Mouse (Mus musculus) mesoderm, embryonic 11.5 days (tissue): Measurements from ENCODE around the gene Atp6v1g2.

ENCODE experiments used
- DNase-seq: peaks from one replicate; pipeline ENCODE4 v3.0.0-alpha.2; 2012; ENCODE audit warnings: low read depth, low spot score

The Atp6v1g2 gene

DNA sequence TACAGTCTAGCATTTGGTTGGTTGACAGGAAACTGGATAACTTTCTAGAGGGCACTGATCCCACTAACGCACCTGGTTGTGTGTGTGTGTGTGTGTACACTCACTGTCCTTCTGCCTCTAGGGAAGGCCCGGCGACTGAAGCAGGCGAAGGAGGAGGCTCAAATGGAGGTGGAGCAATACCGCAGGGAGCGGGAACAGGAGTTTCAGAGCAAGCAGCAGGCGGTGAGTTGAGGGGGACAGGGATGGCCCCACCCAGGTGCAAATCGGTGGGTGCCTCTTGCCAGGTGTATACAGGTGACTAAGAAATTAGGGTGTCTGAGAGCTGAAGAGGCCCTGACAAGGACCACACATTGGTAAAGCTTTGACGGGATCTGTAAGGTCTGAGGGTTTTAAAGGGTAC lies 3.5 kb downstream of the Atp6v1g2 start:
- DNase-seq = no peak

DNA sequence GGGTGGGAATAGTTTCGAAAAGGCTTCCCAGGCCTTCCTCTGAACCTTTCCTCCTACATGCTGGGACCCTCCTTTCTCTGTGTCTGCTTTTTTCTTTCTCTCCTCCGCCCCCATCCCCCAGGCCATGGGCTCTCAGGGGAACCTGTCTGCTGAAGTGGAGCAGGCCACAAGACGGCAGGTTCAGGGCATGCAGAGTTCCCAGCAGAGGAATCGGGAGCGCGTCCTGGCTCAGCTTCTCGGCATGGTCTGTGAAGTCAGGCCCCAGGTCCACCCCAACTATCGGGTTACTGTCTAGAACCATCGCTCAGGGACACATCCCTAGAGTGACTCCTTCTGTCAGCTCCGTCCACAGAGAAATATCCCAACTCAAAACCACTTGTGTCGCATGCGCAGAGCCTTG lies 4.0 kb downstream of the Atp6v1g2 start:
- DNase-seq = no peak

DNA sequence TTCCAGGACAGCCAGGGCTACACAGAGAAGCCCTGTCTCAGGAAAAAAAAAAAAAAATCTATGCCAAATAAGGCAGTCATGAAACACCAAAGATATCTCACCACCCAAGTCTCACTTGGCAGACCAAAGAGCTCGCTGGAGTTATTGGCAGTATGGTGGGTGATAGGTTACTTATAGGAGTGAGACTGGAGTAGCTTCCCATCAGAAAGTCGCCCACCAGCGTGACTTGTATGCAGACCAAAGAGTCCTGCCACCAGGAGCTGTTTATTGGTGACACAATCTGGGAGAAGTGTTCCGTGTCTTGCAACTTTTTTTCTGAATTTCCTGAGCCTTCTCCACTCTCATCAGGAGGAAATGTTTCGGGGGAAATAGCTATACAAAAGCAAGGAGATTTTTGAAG lies 6.2 kb downstream of the Atp6v1g2 start:
- DNase-seq = no peak

DNA sequence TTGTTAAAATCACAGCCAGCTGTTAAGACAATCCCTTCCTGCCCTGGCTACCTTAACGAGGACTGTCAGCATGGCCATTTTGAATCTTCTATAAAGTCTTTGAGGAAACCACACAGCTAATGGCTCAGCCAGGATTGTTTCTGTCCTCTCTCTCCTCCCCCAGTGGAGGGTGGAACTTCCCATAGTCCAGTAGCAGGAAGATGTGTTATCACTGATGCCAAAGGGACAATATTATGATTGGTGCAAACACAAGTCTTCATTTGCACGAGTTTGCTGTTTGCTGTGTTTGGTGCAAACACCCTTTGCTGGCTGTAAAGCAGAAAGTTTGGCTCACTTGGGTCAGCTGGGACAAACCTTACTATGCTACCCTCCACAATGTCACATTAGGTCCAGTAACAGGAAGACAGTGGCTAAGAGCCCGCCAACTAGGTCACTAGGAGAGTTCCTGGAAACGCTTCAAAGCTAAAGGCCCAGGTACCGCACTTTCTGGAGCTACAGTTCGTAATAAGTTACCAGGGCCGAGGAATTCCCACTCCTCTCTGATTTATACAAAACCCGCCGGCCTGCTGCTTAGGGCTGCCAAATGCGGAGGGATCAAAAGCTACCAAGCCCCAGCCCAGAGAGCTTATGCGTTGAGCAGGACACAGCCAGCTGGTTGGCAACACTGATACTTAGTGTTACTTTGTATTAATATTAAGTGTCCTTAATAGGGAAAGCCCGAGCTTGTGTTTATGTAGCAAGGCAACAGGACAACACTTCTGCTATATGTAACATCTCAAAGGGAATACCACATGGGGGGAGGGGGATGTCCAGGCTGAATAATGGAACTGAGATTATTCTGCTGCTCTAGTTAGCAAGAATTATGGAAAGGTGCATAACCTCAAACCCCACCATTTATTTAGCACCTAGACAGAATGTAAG lies 7.2 kb downstream of the Atp6v1g2 start:
- DNase-seq = no peak

DNA sequence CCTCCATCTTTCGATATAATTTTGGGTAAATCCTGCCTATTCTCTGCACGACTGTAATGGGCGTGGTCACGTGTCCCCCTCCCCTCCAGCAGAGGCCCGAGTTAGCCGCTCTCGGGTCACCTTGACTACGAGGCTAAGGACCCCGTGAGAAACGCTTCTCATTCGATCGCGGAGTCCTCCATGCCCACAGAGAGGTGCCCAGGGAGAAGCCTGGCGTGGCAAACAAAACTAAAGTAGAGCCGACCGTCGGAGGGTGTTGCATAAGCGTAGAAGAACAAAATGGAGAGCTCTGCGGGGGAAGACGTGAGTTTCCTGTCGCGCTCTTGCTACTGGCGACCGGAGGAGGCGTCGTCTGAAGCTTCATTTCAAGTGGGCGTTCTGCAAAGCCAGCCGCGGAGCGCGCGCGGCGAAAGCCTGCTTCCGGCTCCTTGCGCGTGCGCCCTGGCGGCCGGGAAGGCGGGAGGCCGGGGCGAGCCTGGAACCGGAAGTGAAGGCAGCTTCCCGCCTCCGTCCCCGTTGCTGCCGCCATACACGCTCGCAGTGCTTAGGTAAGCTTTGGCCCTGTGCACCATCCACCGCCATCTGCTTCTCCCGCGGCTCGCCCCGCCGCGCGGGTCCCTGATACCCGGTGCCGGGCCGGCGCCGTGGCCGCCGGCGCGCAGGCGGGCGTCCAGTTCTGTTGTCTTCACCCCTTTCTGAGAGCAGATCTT lies 8.0 kb downstream of the Atp6v1g2 start, which contains the start of gene Ddx39b:
Ddx39b (plus strand) TSS at position 442 of the 710 bp plus-strand sequence.
- DNase-seq = peak; percentile 96

DNA sequence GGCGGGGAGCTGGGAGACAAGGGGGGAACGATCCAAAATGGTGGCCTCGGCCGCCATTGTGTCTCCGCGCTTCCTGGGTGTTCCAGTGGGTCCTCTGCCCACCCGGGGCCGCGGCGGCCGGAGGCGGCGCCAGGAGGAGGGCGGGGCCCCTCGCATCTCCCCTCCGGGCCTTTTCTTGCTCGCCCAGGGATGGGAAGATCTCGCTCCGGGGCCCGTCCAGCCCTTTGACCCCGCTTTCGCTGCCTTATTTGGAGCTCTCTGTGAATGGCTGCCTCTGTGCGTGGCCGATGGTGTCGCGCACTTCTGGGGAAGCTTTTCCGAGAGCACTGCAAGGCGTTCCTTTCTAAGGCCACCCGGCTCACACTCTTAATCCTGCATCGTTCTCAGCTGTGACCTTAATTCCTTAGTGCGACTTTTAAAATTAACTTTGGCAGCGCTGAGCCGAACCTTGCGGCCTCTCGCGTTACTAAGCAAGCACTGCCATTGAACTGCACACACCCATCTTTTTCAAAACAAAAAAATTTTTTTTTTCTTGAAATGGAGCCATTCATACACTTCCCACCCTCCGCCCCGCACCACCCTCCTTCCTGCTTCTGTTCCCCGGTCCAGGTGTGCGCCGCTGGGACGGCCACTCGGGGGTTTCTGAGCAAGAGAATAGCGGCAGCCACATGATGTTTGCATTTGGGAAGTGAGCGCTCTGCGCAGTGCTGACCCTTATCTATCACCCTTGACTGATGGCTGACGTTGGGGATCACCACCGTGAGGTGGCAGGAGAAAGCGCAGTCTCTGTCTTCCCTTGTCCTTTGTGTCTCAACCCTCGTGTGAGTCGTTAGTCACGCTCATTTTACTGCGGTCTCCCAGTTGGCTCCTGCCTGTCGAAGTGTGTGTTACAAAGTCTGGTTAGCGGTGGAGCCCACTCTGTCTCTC lies 8.8 kb downstream of the Atp6v1g2 start:
- peak; percentile 89 for DNase-seq

DNA sequence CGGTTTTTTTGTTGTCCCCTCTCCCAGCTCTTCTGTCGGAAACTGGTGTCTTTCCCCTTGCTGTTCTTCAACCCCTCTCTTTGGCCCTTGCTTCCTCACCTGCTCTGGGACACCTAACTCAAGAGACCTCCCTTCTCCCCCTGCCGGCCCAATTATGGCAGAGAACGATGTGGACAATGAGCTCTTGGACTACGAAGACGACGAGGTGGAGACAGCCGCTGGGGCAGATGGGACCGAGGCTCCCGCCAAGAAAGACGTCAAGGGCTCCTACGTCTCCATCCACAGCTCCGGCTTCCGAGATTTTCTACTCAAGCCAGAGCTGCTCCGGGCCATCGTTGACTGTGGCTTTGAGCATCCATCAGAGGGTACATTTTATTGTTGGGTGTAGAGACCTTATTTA lies 9.6 kb downstream of the Atp6v1g2 start:
- no peak for DNase-seq

DNA sequence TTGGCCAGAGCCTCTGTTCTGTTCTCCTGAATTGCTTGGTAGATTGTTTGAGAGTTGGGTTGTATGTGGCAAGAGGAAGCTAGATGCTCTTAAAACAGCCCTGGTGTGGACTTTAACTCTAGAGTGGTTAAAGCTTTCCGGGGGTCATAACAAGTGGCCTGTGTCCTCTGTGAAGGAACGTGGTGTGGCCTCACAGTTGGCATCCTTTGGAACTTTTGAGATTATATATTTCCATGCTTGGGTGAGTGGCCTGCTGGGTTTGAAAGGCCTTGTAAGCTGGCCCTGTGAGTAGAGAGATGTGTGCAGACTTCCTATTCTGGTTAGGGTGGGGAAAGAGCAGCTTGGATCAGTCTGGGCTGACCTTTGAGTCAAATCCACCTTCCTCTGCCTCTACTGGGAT lies 11.5 kb downstream of the Atp6v1g2 start:
- DNase-seq = no peak

DNA sequence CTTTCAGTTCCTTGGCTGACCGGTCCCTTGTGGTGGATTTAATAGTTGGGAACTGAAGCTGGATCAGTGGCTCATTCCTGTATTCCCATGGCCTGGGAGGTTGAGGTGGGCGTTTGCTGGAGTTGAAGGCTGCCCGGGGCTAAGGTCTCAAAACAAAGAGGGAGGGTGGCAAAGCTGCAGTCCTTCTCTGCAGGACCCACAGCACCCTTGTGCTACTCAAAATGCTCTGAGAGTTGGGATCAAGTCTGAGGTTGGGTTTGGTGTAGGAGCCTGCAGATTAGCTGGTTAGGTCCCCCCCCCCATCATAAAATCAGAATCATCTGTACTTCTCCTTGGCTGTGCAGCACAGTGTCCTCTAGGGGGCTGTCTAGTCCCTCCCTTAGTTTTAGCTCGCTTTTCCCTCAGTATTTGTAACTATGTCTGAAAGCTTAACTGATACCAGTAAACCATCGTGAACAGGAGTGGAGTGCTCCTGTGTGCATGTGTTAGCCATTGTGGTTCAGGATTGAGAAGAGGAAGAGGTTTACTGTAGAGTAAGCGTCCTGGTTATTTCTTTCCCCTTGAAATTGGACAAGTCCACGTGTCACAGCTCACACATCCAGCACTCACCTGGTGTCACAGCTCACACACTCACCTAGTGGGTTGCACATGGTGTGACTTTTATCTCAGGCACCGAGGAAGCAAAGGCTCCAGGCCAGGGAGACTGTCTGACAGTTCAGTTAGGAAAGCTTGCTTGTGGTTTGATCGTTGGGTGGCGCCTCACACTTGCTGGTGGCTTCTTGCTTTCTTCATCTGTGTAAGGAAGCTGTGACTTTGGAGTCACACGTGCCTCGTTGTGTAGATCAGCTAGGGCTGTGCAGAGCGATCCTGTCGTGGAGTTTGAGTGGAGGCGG lies 12.5 kb downstream of the Atp6v1g2 start:
- DNase-seq = no peak

DNA sequence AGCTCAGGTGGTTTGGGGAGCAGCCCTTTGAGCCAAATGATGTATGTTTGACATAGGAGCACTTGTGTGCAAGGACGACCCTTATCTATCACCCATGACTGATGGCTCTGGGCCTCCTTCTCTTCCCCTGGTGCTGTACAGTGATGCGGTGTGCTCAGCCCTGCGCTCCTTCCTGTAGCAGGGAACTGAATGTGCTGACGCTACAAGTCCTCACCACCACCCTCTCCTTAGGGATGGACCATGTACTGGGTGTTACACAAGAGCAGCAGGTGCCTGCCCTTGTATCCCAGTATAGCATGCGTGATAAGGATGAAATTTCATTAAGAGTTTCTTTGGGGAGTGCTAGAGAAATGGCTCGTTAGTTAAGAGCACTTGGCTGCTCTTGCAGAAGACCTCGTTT lies 13.7 kb downstream of the Atp6v1g2 start:
- no peak for DNase-seq

DNA sequence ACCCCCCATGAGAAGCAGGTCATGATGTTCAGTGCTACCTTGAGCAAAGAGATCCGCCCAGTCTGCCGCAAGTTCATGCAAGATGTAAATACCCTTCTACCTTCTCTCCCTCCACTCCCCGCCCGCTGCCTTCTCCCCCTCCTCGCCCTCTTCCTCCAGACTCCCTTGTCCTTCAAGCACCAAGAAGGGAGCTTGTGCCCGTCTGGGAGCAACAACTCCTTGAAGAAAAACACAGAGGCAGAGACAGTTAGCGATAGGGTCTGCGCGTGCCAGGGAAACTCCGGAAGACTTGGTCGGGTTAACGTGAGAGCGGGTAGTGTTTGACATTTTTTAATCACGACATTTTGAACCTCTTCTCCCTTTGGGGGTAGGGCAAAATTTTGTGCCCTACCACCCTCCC lies 15.5 kb downstream of the Atp6v1g2 start:
- no peak for DNase-seq

DNA sequence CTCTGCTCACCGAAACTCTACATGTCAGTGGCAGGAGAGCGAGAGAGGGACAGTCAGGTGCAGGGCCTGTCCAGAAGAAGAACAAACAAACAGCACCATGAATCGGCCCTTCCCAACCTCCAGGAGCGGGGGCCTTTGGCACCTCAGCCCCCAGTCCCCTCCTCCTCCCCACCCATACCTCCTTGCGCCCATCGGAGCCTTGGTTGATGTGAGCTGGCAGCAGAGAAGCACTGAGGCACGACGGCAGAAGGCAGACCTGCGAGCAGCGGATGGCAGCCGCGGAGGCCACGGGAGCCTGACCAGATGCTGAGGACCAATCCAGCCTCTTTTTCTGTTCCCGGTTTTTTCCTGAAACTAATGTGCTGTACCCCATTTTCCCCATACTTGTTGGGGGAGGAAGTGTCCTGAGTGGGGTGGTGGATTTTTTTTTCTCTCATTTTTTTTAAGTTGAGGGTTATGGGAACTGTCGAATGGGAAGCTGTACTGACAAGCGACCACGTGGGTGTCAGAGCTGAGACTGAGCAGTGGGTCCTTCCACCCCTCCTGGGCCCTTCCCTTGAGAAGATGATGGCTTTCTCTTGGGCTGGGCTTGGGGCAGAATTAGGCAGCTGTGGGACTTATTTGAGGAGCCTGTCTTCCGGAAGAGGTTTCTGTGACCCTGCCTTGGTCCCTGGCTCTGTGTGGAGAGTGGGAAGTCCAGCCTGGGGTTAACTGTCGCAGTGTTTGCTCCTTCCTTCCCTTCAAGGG lies 16.2 kb downstream of the Atp6v1g2 start:
- DNase-seq = no peak

DNA sequence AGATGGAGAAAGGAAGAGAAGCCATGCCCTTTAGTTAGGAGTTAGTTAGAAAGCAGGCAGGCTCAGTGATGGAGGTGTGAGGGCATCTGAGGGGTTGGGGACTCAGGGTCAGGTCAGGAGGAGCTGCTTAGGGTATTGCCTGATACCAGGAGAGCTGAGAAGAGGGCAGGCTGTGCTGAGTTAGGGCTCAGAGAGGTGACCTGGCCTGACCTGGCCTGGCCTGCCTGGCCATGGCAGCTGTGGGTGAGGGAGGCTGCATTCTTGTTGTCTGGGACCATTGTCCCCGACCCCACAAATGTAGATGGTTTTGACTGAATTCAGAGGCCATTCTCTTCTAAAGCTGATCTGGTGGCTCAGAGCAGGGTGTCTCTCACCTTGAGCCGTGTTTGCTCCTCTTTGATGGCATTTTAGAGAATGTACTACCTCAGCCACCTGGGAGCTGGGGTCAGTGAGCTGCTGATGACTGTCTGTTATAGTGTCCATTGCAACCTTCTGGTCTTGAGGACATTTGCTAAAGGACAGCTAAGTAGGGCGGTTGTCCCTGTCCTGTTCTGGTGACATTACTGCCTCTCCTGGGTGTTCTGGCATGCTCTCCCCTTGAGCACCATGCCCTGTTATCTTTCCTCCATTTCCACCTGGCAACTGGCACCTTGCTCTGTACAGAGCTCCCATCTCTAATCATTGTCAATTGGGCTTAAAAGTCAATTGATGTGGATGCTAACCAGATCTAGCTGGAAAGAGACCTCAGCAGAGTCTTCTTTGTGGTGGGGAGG lies 17.1 kb downstream of the Atp6v1g2 start:
- no peak for DNase-seq

DNA sequence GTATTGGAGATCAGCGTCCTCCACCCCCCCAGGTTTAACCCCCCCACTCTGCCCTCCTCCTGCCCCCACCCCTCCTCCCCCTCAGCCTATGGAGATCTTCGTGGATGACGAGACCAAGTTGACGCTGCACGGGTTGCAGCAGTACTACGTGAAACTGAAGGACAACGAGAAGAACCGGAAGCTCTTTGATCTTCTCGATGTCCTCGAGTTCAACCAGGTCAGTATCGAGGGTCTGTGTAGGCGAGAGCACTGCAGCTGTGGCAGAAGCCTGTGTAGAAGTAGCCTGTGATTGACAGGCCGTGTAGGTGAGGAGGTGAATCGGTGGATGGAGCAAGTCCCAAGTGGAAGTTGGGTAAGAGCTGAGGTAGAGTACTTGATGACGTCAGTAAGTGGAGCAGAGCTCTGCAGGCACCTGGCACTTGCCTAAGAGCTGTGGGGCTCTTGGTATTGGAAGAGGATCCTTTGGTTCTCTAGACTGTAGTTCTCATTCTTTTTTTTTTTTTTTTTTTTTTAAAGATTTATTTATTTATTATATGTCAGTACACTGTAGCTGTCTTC lies 17.8 kb downstream of the Atp6v1g2 start:
- no peak for DNase-seq

DNA sequence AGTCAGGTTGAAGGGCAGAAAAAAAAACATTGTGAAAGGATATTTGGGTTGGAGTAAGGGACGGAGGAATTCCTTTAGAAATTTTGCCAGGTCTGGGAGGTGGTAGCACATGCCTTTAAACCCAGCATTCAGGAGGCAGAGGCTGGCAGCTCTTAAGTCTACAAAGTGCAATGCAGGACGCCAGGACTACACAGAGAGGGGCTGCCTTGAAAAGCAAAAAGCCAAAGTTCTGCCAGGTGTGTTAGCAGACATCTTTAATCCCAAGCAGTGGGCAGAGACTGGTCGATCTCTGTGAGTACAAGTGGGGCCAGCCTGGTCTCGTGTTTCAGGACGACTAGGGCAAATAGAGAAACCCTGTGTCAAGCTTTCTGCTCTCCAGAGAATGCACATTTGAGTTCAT lies 18.5 kb downstream of the Atp6v1g2 start:
- DNase-seq = no peak

DNA sequence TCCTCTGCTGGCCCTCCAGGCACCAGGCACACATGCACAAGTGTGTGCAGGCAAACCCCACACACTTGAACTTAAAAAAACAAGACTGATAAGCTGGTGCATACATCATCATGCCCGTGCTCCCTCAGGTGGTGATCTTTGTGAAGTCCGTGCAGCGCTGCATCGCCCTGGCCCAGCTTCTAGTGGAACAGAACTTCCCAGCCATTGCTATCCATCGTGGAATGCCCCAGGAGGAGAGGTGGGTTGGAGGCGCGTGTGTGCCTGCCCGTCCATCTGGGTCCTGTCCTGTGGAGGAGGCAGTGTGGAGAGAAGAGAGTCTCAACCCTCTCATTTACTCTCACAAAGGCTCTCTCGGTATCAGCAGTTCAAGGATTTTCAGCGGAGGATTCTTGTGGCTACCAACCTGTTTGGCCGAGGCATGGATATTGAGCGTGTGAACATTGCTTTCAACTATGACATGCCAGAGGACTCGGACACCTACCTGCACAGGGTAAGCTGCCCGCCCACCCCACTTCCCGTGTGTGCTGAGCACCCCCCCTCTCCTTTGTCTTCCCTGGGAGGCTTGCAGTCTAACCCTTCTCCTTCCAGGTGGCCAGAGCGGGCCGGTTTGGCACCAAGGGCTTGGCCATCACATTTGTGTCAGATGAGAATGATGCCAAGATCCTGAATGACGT lies 19.3 kb downstream of the Atp6v1g2 start:
- DNase-seq = no peak

DNA sequence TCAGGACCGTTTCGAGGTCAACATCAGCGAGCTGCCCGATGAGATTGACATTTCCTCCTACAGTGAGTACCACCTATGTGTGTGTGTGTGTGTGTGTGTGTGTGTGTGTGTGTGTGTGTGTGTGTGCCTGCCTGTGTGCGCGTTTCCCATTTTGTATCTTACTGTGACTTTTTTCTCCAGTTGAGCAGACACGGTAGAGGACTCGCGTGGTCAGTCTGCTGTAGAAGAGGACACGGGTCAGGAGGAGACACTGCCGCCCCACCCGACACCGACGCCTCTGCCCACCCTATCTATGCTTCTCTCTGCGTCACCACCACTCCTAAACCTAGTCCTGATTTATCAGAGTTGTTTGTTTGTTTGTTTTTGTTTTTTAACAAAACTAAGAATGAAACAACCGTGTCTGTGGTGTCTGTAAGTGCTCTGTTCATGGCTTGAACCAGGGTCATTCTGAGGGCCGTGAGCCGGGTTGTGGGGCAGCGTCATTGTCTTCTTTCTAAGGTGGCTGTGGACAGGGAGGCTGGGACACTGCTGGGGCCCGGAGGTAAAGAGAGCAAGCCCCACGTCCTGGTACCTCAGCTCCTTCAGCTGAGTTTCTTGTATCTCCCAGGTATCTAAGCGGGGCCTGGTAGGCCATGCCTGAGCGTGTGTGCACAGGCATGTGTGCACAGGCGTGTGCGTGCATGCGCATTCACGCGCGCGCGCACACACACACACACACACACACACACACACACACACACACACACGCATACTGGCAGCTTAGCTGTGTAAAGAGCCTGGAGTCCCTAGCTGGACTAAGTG lies 20.0 kb downstream of the Atp6v1g2 start:
- DNase-seq = no peak
